Mouse (Mus musculus) kidney, embryonic 15.5 days (tissue): ENCODE results near the gene AW551984. TPM values are rescaled to one million over a fixed set of nuclear protein-coding genes. Genes with fewer than 3 reads are reported as not detected.

Experiments used
- ATAC-seq: fragments of 200-750 bp; cut with Nextera tagmentation; replicated peaks from 2 replicates; pipeline ENCODE4 v1.8.0; 2017; ENCODE audit warnings: moderate TSS enrichment; ENCODE audit not compliant: low FRiP score
- H3K27ac ChIP-seq: fragments of 300-500 bp; sonication (generic); 2 replicates; pipeline ENCODE4 v1.5.1; 2015; ENCODE audit warnings: mild to moderate bottlenecking, inconsistent platforms
- H3K27me3 ChIP-seq: fragments of 300-500 bp; sonication (generic); 2 replicates; pipeline ENCODE4 v1.6.1; 2015; ENCODE audit warnings: inconsistent platforms
- H3K36me3 ChIP-seq: fragments of 300-500 bp; sonication (generic); 2 replicates; pipeline ENCODE4 v1.6.1; 2015; ENCODE audit warnings: inconsistent platforms
- H3K4me1 ChIP-seq: fragments of 300-500 bp; sonication (generic); 2 replicates; pipeline ENCODE4 v1.6.1; 2015; ENCODE audit warnings: inconsistent platforms
- H3K4me2 ChIP-seq: fragments of 300-500 bp; sonication (generic); 2 replicates; pipeline ENCODE4 v1.6.1; 2015; ENCODE audit warnings: moderate library complexity, mild to moderate bottlenecking, inconsistent platforms
- H3K4me3 ChIP-seq: fragments of 300-500 bp; sonication (generic); replicated peaks from 2 replicates; pipeline ENCODE4 v1.5.1; 2015; ENCODE audit warnings: mild to moderate bottlenecking, inconsistent platforms
- H3K9ac ChIP-seq: fragments of 300-500 bp; sonication (generic); 2 replicates; pipeline ENCODE4 v1.6.1; 2015; ENCODE audit warnings: mild to moderate bottlenecking, inconsistent platforms
- H3K9me3 ChIP-seq: fragments of 300-500 bp; sonication (generic); replicated peaks from 2 replicates; pipeline ENCODE4 v1.6.1; 2016; ENCODE audit warnings: inconsistent platforms
- WGBS: fragments of 180-500 bp; shearing (Covaris S2); methylation state at CpG from one replicate; pipeline ENCODE4 v1.1.7; 2015; ENCODE audit warnings: mixed read lengths; 5-methylcytosine and 5-hydroxymethylcytosine counted together
- polyA plus RNA-seq: library from polyadenylated mRNA; unstranded; fragments of >200 nt; fragmentation: Nextera tagmentation; extraction: Ambion mirVana; gene quantifications from 2 replicates; pipeline ENCODE4 v1.2.1, GENCODE M21; 2015

Gene AW551984
- polyA plus RNA-seq, 1 experiment from 2014 or later = 23.4 TPM

GRCm38 (mm10) chr9:39602536-39603332 is 1.5 kb downstream of the AW551984 start:
- Histone ChIP-seq H3K4me3 (peak overlapping the region; percentile 45), H3K27ac (0 out of 2 replicates have a peak overlapping the region, but pooled peaks have one; percentile 48), H3K9me3 (no peaks in the 10 kb centered on the region), H3K9ac (peak overlapping the region; percentile 26; the same call in 1 of the 2 replicates), H3K27me3 (no peaks in the 10 kb centered on the region), H3K4me1 (peaks cover 13% of the 10 kb centered on the region; the same call in 1 of the 2 replicates), H3K36me3 (no peaks in the 10 kb centered on the region), H3K4me2 (peak overlapping the region; percentile 81)
- WGBS = under 1% methylated on average over 19 of the region's 19 CpGs
- ATAC-seq = peak; percentile 88

DNA sequence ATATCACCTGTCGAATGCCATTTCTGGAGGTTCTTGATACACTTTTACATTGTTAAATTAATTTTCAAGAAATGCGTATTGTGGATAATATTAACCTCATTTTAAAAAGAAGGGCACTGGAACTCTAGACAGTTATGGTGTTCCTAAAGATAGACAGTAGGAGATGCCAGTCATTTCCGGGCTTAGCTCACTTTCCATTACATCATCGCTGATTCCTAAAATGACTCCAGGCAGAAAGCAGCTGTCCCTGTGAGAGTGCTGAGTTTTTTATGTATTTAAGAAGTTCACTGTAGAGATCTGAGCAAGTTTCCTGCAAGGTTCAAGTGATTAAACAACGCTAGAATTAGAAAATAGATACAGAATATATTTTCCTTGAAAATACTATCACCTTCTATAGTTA is 27.2 kb downstream of the AW551984 start:
- H3K27ac ChIP-seq = no peak overlapping the region
- H3K9ac ChIP-seq = no peak overlapping the region
- no peak overlapping the region for H3K4me2 ChIP-seq
- H3K9me3 ChIP-seq = no peaks in the 10 kb centered on the region
- no peak for ATAC-seq
- no peaks in the 10 kb centered on the region for H3K27me3 ChIP-seq
- no peak overlapping the region for H3K4me3 ChIP-seq
- no peaks in the 10 kb centered on the region for H3K4me1 ChIP-seq
- no peaks in the 10 kb centered on the region for H3K36me3 ChIP-seq
- WGBS = 89% methylated on average over 5 of the region's 5 CpGs

DNA sequence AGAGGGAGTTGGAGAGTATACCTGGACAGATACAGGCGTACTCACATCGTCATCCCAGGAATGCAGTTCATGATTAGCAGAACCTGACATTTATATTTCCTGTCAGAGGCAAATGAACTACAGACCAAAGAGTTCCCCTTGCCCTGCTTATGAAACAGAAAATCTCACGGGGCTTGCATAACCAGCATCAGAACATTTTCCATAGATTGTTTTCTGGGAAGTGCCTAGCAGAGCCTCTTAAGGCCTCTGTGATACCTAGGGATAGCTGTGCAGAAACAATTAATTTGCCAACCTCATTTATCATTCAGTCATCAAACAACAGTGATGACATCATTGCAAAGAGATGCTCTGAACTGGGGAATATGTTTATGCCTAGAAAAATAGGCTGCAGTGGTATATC is 28.7 kb downstream of the AW551984 start, which contains the start of gene Olfr959:
Gene Olfr959, minus strand, starts transcription at position 101 of the 400 bp plus-strand sequence.
- H3K4me3 ChIP-seq = no peak within 1 kb of the TSS
- no peak for ATAC-seq
- H3K9ac ChIP-seq = no peak within 1 kb of the TSS
- WGBS = 79% methylated on average over 3 of the region's 3 CpGs
- H3K27ac ChIP-seq = no peak within 1 kb of the TSS
- H3K9me3 ChIP-seq = no peaks in the 10 kb centered on the region
- H3K27me3 ChIP-seq = no peaks in the 10 kb centered on the region
- no peaks in the 10 kb centered on the region for H3K36me3 ChIP-seq
- no peaks in the 10 kb centered on the region for H3K4me1 ChIP-seq
- H3K4me2 ChIP-seq = no peak within 1 kb of the TSS

GRCm38 (mm10) chr9:39558349-39558647 is 45.9 kb downstream of the AW551984 start:
- H3K27ac ChIP-seq = no peak overlapping the region
- no peaks in the 10 kb centered on the region for H3K36me3 ChIP-seq

GRCm38 (mm10) chr9:39557529-39558348 is 46.5 kb downstream of the AW551984 start:
- WGBS = 65% methylated on average over 3 of the region's 3 CpGs
- Histone ChIP-seq H3K9me3 (no peaks in the 10 kb centered on the region), H3K9ac (no peak overlapping the region), H3K27me3 (no peaks in the 10 kb centered on the region), H3K4me1 (no peaks in the 10 kb centered on the region), H3K36me3 (no peaks in the 10 kb centered on the region), H3K4me3 (no peak overlapping the region), H3K4me2 (no peak overlapping the region), H3K27ac (no peak overlapping the region)
- no peak for ATAC-seq

More at GRCm38 (mm10) chr9:39558349-39558647, 45.9 kb downstream of the AW551984 start:
- Histone ChIP-seq H3K4me1 (no peaks in the 10 kb centered on the region), H3K9me3 (no peaks in the 10 kb centered on the region), H3K27me3 (no peaks in the 10 kb centered on the region), H3K9ac (no peak overlapping the region), H3K4me3 (no peak overlapping the region), H3K4me2 (no peak overlapping the region)
- no peak for ATAC-seq

- Histone ChIP-seq H3K4me2 (no peak within 1 kb of the TSS), H3K9ac (no peak within 1 kb of the TSS), H3K9me3 (no peaks in the 10 kb centered on the region), H3K4me3 (no peak within 1 kb of the TSS), H3K27me3 (no peaks in the 10 kb centered on the region), H3K36me3 (no peaks in the 10 kb centered on the region), H3K4me1 (no peaks in the 10 kb centered on the region), H3K27ac (no peak within 1 kb of the TSS)
- ATAC-seq = no peak
- WGBS = 81% methylated on average over 2 of the region's 2 CpGs
These were observed 50.3 kb downstream of the AW551984 start, which contains the start of gene Olfr958 for GRCm38 (mm10) chr9:39553946-39554345. TSS of gene Olfr958 (minus strand) at chr9:39554054.

- no peaks in the 10 kb centered on the region for H3K27me3 ChIP-seq
- H3K27ac ChIP-seq = no peak overlapping the region
- no peak overlapping the region for H3K9ac ChIP-seq
- H3K4me2 ChIP-seq = no peak overlapping the region
- H3K4me3 ChIP-seq = no peak overlapping the region
- H3K9me3 ChIP-seq = no peaks in the 10 kb centered on the region
- 77% methylated on average over 5 of the region's 5 CpGs for WGBS
- no peaks in the 10 kb centered on the region for H3K4me1 ChIP-seq
- ATAC-seq = no peak
- no peaks in the 10 kb centered on the region for H3K36me3 ChIP-seq
These were observed 53.4 kb downstream of the AW551984 start for GRCm38 (mm10) chr9:39550806-39551205.

Other genes starting within 250 kb of the AW551984 start
- gene Olfr951, start 217.0 kb downstream of the AW551984 start, polyA plus RNA-seq = not detected in 2 replicates
- gene Olfr952, start 177.3 kb downstream of the AW551984 start, polyA plus RNA-seq = not detected in 2 replicates
- gene Olfr954, start 147.7 kb downstream of the AW551984 start, polyA plus RNA-seq = not detected in 2 replicates
- gene Olfr955, start 132.5 kb downstream of the AW551984 start, polyA plus RNA-seq = not detected in 2 replicates
- gene Olfr44, start 110.4 kb downstream of the AW551984 start, polyA plus RNA-seq = not detected in 2 replicates
- gene Olfr957, start 88.6 kb downstream of the AW551984 start, polyA plus RNA-seq = not detected in 2 replicates
- not detected in 2 replicates for gene Olfr958, start 50.3 kb downstream of the AW551984 start, polyA plus RNA-seq
- not detected in 2 replicates for gene Olfr959, start 28.8 kb downstream of the AW551984 start, polyA plus RNA-seq
- not detected in 2 replicates for gene Olfr148, start 6.3 kb upstream of the AW551984 start, polyA plus RNA-seq
- 0.16 TPM in 1 of 2 replicates, not detected in the other for gene Olfr960, start 17.0 kb upstream of the AW551984 start, polyA plus RNA-seq
- not detected in 2 replicates for gene Olfr961, start 40.7 kb upstream of the AW551984 start, polyA plus RNA-seq
- not detected in 2 replicates for gene Olfr963, start 62.8 kb upstream of the AW551984 start, polyA plus RNA-seq
- not detected in 2 replicates for gene Olfr149, start 102.7 kb upstream of the AW551984 start, polyA plus RNA-seq
- not detected in 2 replicates for gene Olfr965, start 107.0 kb upstream of the AW551984 start, polyA plus RNA-seq
- gene Olfr150, start 126.6 kb upstream of the AW551984 start, polyA plus RNA-seq = not detected in 2 replicates
- gene Olfr967, start 141.8 kb upstream of the AW551984 start, polyA plus RNA-seq = not detected in 2 replicates
- gene Olfr968, start 178.8 kb upstream of the AW551984 start, polyA plus RNA-seq = not detected in 2 replicates
- gene Olfr969, start 186.5 kb upstream of the AW551984 start, polyA plus RNA-seq = not detected in 2 replicates
- not detected in 2 replicates for gene Olfr970, start 204.5 kb upstream of the AW551984 start, polyA plus RNA-seq
- gene Olfr971, start 232.5 kb upstream of the AW551984 start, polyA plus RNA-seq = not detected in 2 replicates